Mouse (Mus musculus) hematopoietic multipotent progenitor cell, adult 10-12 weeks (in vitro differentiated cells): ENCODE measurements around the gene Trpm5. TPM values are rescaled to one million over a fixed set of nuclear protein-coding genes. Genes with fewer than 3 reads are reported as not detected.

Source experiments
- polyA plus RNA-seq: library from polyadenylated mRNA; stranded (reverse); fragments of >175 nt; gene quantifications from 2 replicates; pipeline ENCODE4 v1.2.3, GENCODE M21; 2012; ENCODE audit warnings: low replicate concordance

The Trpm5 gene
- 0.17 and 0.47 TPM in 2 replicates for polyA plus RNA-seq

DNA sequence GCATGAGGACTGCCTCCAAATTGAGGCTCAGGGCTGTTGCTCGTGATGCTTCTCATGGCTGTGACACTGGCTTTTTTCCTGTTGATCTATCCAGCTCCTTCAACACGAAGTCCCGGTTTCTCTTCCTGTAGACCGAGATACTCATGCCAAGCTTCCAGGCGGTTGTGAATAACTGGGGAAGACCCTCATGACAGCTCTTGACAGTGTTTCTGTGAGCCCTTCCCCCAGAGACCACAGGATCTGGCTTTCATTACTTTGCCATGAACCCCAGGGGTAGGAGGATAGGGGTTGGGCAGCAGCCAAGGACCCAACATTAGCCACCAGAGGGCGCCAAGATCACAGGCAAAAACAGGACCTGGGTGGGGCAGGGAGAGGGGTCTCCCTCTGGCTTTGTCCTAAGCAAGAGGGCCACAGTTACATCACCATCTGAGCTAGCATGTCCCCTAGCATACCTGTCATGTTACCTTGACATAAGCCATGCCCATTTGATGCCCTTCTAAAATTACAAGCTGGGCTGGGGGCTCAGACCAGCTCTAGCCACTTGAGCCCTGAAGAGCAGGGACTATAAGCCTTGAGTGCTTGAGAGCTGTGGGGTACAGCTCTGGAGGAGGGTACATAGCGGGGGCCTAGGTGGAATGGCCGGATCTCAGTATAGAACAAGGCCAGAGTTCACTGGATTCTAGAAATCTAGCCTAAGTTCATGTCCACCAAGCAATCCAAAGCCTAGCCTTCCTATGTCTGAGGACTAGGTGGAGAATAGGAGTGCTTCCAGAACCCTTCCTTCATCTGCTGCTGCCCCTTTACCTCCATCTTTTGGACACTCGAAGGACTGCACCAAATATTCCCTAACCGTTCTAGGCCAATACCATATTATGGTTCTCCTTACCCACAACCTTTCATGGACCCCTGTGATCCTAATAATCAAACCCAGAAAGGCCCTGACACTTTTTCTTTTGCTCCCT is at the start of gene Trpm5:
Gene Trpm5, minus strand, starts transcription at position 51 of the 962 bp plus-strand sequence.

DNA sequence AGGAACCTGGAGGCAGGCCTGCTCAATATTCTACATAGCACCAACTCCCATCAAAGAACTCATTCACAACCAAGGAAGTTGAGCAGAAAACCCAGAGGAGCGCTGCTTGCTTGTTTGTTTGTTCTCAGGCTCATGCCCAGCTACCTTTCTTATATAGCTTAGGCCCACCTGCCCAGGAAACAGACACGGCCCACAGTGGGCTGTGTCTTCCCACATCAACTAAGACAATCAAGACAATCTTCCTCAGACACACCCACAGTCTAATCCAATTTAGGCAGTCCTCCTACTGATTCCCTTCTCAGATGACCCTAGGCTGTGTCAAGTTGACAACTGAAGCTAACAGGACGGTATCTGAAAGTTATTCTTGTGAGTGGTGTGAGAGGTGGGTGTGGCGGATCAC is 11.6 kb upstream of the Trpm5 start, which contains the start of gene Kcnq1:
Gene Kcnq1, plus strand, starts transcription at position 301 of the 400 bp plus-strand sequence.

DNA sequence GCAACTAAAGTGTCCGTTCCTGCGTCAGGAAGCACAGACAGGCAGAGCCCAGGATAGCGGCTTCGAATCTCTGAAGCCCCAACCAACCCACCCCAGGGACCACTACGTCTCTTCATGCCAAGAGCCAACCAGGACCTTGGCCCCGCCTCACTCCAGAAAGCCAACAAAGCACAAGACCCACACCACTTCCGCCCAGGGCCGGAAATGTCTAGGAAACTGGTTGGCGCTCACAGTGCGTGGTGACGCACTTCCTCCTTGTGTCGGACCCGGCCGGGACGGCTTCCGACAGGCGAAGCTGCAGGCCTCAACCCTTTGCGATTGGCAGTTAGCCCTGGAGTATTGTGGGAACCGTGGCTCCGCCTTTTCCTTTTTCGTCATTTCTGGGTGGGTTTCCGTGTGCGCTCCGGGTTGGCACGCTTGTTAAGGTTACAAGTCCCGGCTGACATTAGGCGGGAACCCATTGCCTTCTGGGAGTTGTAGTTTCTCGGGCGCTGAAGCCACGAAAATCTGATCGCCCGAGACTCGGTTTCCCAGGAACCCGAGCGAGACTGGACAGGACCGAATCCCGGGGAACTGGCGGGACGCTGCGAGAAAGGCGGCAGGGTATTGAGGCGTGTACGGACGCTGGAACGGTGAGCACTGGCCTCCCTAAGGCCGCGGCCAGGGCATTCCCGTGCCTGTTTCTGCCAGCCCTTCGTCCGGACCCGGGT is 25.4 kb downstream of the Trpm5 start, which contains the start of gene Tssc4:
Gene Tssc4, plus strand, starts transcription at position 368 of the 710 bp plus-strand sequence.

DNA sequence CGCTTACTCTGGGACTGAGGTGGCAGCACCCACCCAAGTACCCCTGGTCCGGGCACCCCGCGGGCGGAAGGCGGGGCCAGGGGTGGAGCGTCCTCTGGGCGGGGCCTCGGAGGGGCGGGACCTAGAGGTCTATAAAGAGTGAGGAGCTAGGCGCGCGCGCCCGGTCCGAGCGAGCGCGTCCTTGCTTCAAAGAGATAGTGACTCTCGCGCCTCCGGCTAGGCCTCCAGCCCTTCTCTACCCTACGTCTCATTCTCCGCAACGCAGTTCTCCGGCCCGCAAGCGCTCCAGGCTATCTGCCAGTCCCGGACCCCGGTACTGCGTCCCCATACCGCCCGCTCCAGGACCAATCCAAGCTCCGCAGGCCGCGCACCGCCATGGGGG is 41.8 kb downstream of the Trpm5 start, which contains the start of gene Cd81:
Gene Cd81, plus strand, starts transcription at position 114 of the 382 bp plus-strand sequence.

Other genes with a start within 250 kb of the Trpm5 start
- gene Th, start 163.5 kb downstream of the Trpm5 start, polyA plus RNA-seq: not detected in 2 replicates
- gene Ascl2, start 125.4 kb downstream of the Trpm5 start, polyA plus RNA-seq: 0.44 and 3.9 TPM in 2 replicates
- gene Tspan32, start 89.6 kb downstream of the Trpm5 start, polyA plus RNA-seq: 37.7 and 44.8 TPM in 2 replicates
- 240 and 503 TPM in 2 replicates for gene Cd81, start 41.9 kb downstream of the Trpm5 start, polyA plus RNA-seq
- 114 and 177 TPM in 2 replicates for gene Tssc4, start 25.4 kb downstream of the Trpm5 start, polyA plus RNA-seq
- gene Kcnq1, start 11.7 kb upstream of the Trpm5 start, polyA plus RNA-seq: 0.24 and 0.64 TPM in 2 replicates